ENCODE assay signal across 8 mouse cellular contexts in genomic region chr5:123057366-123058250, GRCm38 (mm10). TPM values are rescaled to one million over a fixed set of nuclear protein-coding genes. Genes with fewer than 3 reads are reported as not detected.
DNase-seq lines count a peak whose midpoint lies in the region; ATAC-seq and TF ChIP-seq lines count a peak whose summit lies in the region.

No protein-coding gene starts in this region.

- TF ChIP-seq POLR2A in bone marrow, adult 2 months (IDR thresholded peaks at IDR 0.05; ENCODE audit: borderline replicate concordance, control insufficient read depth, low read depth, low read length): peak; percentile 87
- TF ChIP-seq POLR2A in limb, embryonic 14.5 days (IDR thresholded peaks at IDR 0.05; ENCODE audit: borderline replicate concordance, extremely low read depth, insufficient read depth, insufficient read length): no peak

- peak overlapping the region; percentile 44 for H3K4me2 ChIP-seq in embryonic facial prominence, embryonic 15.5 days (replicated peaks)
- peak overlapping the region; percentile 45 for H3K4me2 ChIP-seq in limb, embryonic 14.5 days (replicated peaks; ENCODE audit: low read depth, low read length, severe bottlenecking)
- H3K4me2 ChIP-seq in midbrain, postnatal 0 days (ENCODE audit: low read depth, low read length, poor library complexity, severe bottlenecking): peak overlapping the region; percentile 43

- ATAC-seq in embryonic facial prominence, embryonic 15.5 days (ENCODE audit: insufficient number of reproducible peaks, low FRiP score, low TSS enrichment, low read depth): peak; percentile 95
- ATAC-seq in limb, embryonic 14.5 days (ENCODE audit: low FRiP score, low read depth): peak; percentile 95
- peak; percentile 97 for ATAC-seq in midbrain, postnatal 0 days (ENCODE audit: low FRiP score)

- DNase-seq in 416B (ENCODE audit: low read depth): peak; percentile 100
- peak; percentile 99 for DNase-seq in heart, adult 8-10 months (ENCODE audit: low spot score)
- DNase-seq in kidney, adult 9 months: peak; percentile 100
- peak; percentile 98 for DNase-seq in limb, embryonic 14.5 days (ENCODE audit: low spot score)
- DNase-seq in midbrain, postnatal 0 days (ENCODE audit: low spot score): peak; percentile 99
- DNase-seq in spleen, postnatal 14 days (ENCODE audit: low spot score in 2 of 2): peak; percentile 96 to 97

- WGBS in bone marrow, adult 2 months: 8% methylated on average over 48 of the region's 48 CpGs
- WGBS in embryonic facial prominence, embryonic 15.5 days: 8% methylated on average over 48 of the region's 48 CpGs
- WGBS in limb, embryonic 14.5 days: 8% methylated on average over 48 of the region's 48 CpGs
- 8% methylated on average over 48 of the region's 48 CpGs for WGBS in midbrain, postnatal 0 days

- H3K4me3 ChIP-seq in bone marrow, adult 2 months (replicated peaks; ENCODE audit: control insufficient read depth, low read depth, low read length): peak overlapping the region; percentile 84
- peak overlapping the region; percentile 48 for H3K4me3 ChIP-seq in embryonic facial prominence, embryonic 15.5 days (replicated peaks)
- peak overlapping the region; percentile 42 for H3K4me3 ChIP-seq in limb, embryonic 14.5 days (replicated peaks; ENCODE audit: low read length)
- H3K4me3 ChIP-seq in midbrain, postnatal 0 days (ENCODE audit: low read depth, low read length): peak overlapping the region; percentile 32

- no peaks in the 10 kb centered on the region for H3K27me3 ChIP-seq in embryonic facial prominence, embryonic 15.5 days
- no peaks in the 10 kb centered on the region for H3K27me3 ChIP-seq in limb, embryonic 14.5 days (ENCODE audit: control insufficient read depth, insufficient read depth, low read length)
- no peaks in the 10 kb centered on the region for H3K27me3 ChIP-seq in midbrain, postnatal 0 days (ENCODE audit: insufficient read depth, low read length)

- H3K27ac ChIP-seq in bone marrow, adult 2 months (ENCODE audit: control insufficient read depth, insufficient read depth, low read depth, low read length, poor library complexity): peak overlapping the region; percentile 38
- H3K27ac ChIP-seq in embryonic facial prominence, embryonic 15.5 days (replicated peaks): peak overlapping the region; percentile 35; the same call in 1 of the 2 replicates
- 0 out of 2 replicates have a peak overlapping the region, but pooled peaks have one; percentile 13 for H3K27ac ChIP-seq in limb, embryonic 14.5 days (replicated peaks; ENCODE audit: low read depth, low read length)
- H3K27ac ChIP-seq in midbrain, postnatal 0 days (ENCODE audit: low read depth, low read length): peak overlapping the region; percentile 63; the same call in 1 of the 2 replicates

- TF ChIP-seq CTCF in bone marrow, adult 2 months (IDR thresholded peaks at IDR 0.05; ENCODE audit: control insufficient read depth, insufficient read depth, low read length): peak; percentile 36; the same call in 1 of the 2 replicates
- TF ChIP-seq CTCF in midbrain, postnatal 0 days (IDR thresholded peaks at IDR 0.05): peak; percentile 69

- peak overlapping the region; percentile 18; the same call in 1 of the 2 replicates for H3K9ac ChIP-seq in embryonic facial prominence, embryonic 15.5 days
- peak overlapping the region; percentile 38; the same call in 1 of the 2 replicates for H3K9ac ChIP-seq in limb, embryonic 14.5 days (ENCODE audit: low read depth, low read length, severe bottlenecking)
- H3K9ac ChIP-seq in midbrain, postnatal 0 days (replicated peaks; ENCODE audit: low read length, poor library complexity, severe bottlenecking): no peak overlapping the region

- no peaks in the 10 kb centered on the region for H3K36me3 ChIP-seq in embryonic facial prominence, embryonic 15.5 days
- no peaks in the 10 kb centered on the region for H3K36me3 ChIP-seq in limb, embryonic 14.5 days (ENCODE audit: control insufficient read depth, insufficient read depth, low read length)
- H3K36me3 ChIP-seq in midbrain, postnatal 0 days (ENCODE audit: insufficient read depth, low read length): no peaks in the 10 kb centered on the region

- peaks cover 4% of the 10 kb centered on the region; the same call in 1 of the 2 replicates for H3K4me1 ChIP-seq in bone marrow, adult 2 months (ENCODE audit: control insufficient read depth, insufficient read depth, low read length)
- peaks cover 13% of the 10 kb centered on the region for H3K4me1 ChIP-seq in embryonic facial prominence, embryonic 15.5 days
- peaks cover 11% of the 10 kb centered on the region for H3K4me1 ChIP-seq in limb, embryonic 14.5 days (ENCODE audit: control insufficient read depth, insufficient read depth, low read length)
- H3K4me1 ChIP-seq in midbrain, postnatal 0 days (ENCODE audit: insufficient read depth, low read length): no peaks in the 10 kb centered on the region

- H3K9me3 ChIP-seq in embryonic facial prominence, embryonic 15.5 days (replicated peaks): no peaks in the 10 kb centered on the region
- no peaks in the 10 kb centered on the region for H3K9me3 ChIP-seq in limb, embryonic 14.5 days (ENCODE audit: control insufficient read depth, low read length)
- H3K9me3 ChIP-seq in midbrain, postnatal 0 days (ENCODE audit: low read length): no peaks in the 10 kb centered on the region

RNA-seq across cellular contexts. Expression of gene Tmem120b, which starts 10.6 kb away (rescaled TPM):
- 33.5 and 38.8 TPM in 2 replicates for polyA plus RNA-seq in bone marrow, adult 2 months (2011; ENCODE audit: insufficient read depth, insufficient read length, low replicate concordance, missing spikeins)
- 19.4 and 21.2 TPM in 2 replicates for polyA plus RNA-seq in embryonic facial prominence, embryonic 15.5 days (2015; fragmentation: Nextera tagmentation; extraction: Ambion mirVana)
- total RNA-seq in heart, adult 8-10 months (2022): 10 to 100 TPM in 1 of 4 experiments, 1 to 10 TPM in 3; 7.7 to 10.7 (median 8.4) TPM
- 21.0 and 21.8 TPM in 2 replicates for polyA plus RNA-seq in limb, embryonic 14.5 days (2012; rRNA removed)
- 13.8 and 14.8 TPM in 2 replicates for polyA plus RNA-seq in limb, embryonic 14.5 days (2014; fragmentation: Nextera tagmentation; extraction: Ambion mirVana)
- total RNA-seq in midbrain, postnatal 0 days (2014; rRNA removed): 13.3 and 16.2 TPM in 2 replicates
- polyA plus RNA-seq in midbrain, postnatal 0 days (2015; fragmentation: Nextera tagmentation; extraction: Ambion mirVana): 17.1 and 19.7 TPM in 2 replicates

RNA-seq across cellular contexts. Expression of gene Morn3, which starts 10.8 kb away (rescaled TPM):
- 5.3 TPM in 1 of 2 replicates, not detected in the other for polyA plus RNA-seq in bone marrow, adult 2 months (2011; ENCODE audit: insufficient read depth, insufficient read length, low replicate concordance, missing spikeins)
- 4.7 and 11.2 TPM in 2 replicates for polyA plus RNA-seq in embryonic facial prominence, embryonic 15.5 days (2015; fragmentation: Nextera tagmentation; extraction: Ambion mirVana)
- total RNA-seq in heart, adult 8-10 months (2022): not detected
- not detected in 2 replicates for polyA plus RNA-seq in limb, embryonic 14.5 days (2012; rRNA removed)
- not detected in 2 replicates for polyA plus RNA-seq in limb, embryonic 14.5 days (2014; fragmentation: Nextera tagmentation; extraction: Ambion mirVana)
- not detected in 2 replicates for total RNA-seq in midbrain, postnatal 0 days (2014; rRNA removed)
- polyA plus RNA-seq in midbrain, postnatal 0 days (2015; fragmentation: Nextera tagmentation; extraction: Ambion mirVana): 1.1 and 1.3 TPM in 2 replicates

RNA-seq across cellular contexts. Expression of gene Orai1, which starts 42.7 kb away (rescaled TPM):
- 18.0 and 30.8 TPM in 2 replicates for polyA plus RNA-seq in bone marrow, adult 2 months (2011; ENCODE audit: insufficient read depth, insufficient read length, low replicate concordance, missing spikeins)
- polyA plus RNA-seq in embryonic facial prominence, embryonic 15.5 days (2015; fragmentation: Nextera tagmentation; extraction: Ambion mirVana): 16.8 and 17.3 TPM in 2 replicates
- 10 to 100 TPM; 13.3 to 16.3 (median 15.2) TPM for total RNA-seq in heart, adult 8-10 months (2022)
- polyA plus RNA-seq in limb, embryonic 14.5 days (2012; rRNA removed): 25.0 and 35.0 TPM in 2 replicates
- 20.7 and 20.9 TPM in 2 replicates for polyA plus RNA-seq in limb, embryonic 14.5 days (2014; fragmentation: Nextera tagmentation; extraction: Ambion mirVana)
- 16.3 and 24.0 TPM in 2 replicates for total RNA-seq in midbrain, postnatal 0 days (2014; rRNA removed)
- polyA plus RNA-seq in midbrain, postnatal 0 days (2015; fragmentation: Nextera tagmentation; extraction: Ambion mirVana): 13.5 and 14.8 TPM in 2 replicates

Comparison
In these comparisons a context has a peak if more than half of its experiments do, and no peak if none do; other contexts are left out.
1. Peak in every context shown above with its lines: DNase-seq, ATAC-seq, H3K4me3 ChIP-seq and H3K27ac ChIP-seq.
2. H3K27ac ChIP-seq: peak in every context shown above with its lines; median percentile 63 in midbrain, postnatal 0 days; 38 in bone marrow, adult 2 months; 35 in embryonic facial prominence, embryonic 15.5 days; 13 in limb, embryonic 14.5 days.
3. H3K4me3 ChIP-seq: peak in every context shown above with its lines; median percentile 84 in bone marrow, adult 2 months; 48 in embryonic facial prominence, embryonic 15.5 days; 42 in limb, embryonic 14.5 days; 32 in midbrain, postnatal 0 days.